Mouse (Mus musculus) layer of hippocampus, adult 8-10 months (tissue): ENCODE measurements around the gene Kank1. TPM values are rescaled to one million over a fixed set of nuclear protein-coding genes. Genes with fewer than 3 reads are reported as not detected.

ENCODE experiments used
- total RNA-seq, 4 experiments: library from RNA; stranded (reverse); gene quantifications; 2 replicates each; pipeline ENCODE4 v1.2.4; 2022

Gene Kank1
- total RNA-seq, 4 experiments from 2014 or later, result 16.3 to 18.5 (median 17.4) TPM

Other genes with a start within 250 kb of the Kank1 start
- gene Dock8, start 237.4 kb upstream of the Kank1 start, total RNA-seq, result 10 to 100 TPM in 1 of 4 experiments, 1 to 10 TPM in 3; 3.7 to 12.1 (median 7.7) TPM